8 mouse cellular contexts compared by ENCODE assay signal in genomic region chr10:125538316-125538715, GRCm38 (mm10).
DNase-seq lines count a peak whose midpoint lies in the region; ATAC-seq and TF ChIP-seq lines count a peak whose summit lies in the region.

No protein-coding gene starts in this region.

- H3K36me3 ChIP-seq in hindbrain, postnatal 0 days (ENCODE audit: insufficient read depth, low read length), result no peaks in the 10 kb centered on the region
- no peaks in the 10 kb centered on the region for H3K36me3 ChIP-seq in hindbrain, embryonic 12.5 days

- no peak for ATAC-seq in hindbrain, postnatal 0 days
- ATAC-seq in hindbrain, embryonic 12.5 days (ENCODE audit: low FRiP score), result no peak
- ATAC-seq in CD4-positive, CD25-positive, alpha-beta regulatory T cell, adult 4 months, result no peak

- H3K4me3 ChIP-seq in hindbrain, postnatal 0 days (ENCODE audit: low read length), result no peak overlapping the region
- H3K4me3 ChIP-seq in hindbrain, embryonic 12.5 days, result no peak overlapping the region

- H3K4me2 ChIP-seq in hindbrain, postnatal 0 days (ENCODE audit: low read depth, low read length), result no peak overlapping the region
- H3K4me2 ChIP-seq in hindbrain, embryonic 12.5 days (replicated peaks), result no peak overlapping the region

- H3K27me3 ChIP-seq in hindbrain, postnatal 0 days (ENCODE audit: insufficient read depth, low read length), result no peaks in the 10 kb centered on the region
- H3K27me3 ChIP-seq in hindbrain, embryonic 12.5 days, result no peaks in the 10 kb centered on the region

- H3K4me1 ChIP-seq in hindbrain, postnatal 0 days (ENCODE audit: insufficient read depth, low read length), result no peaks in the 10 kb centered on the region
- H3K4me1 ChIP-seq in hindbrain, embryonic 12.5 days, result no peaks in the 10 kb centered on the region

- 51% methylated on average over 1 of the region's 1 CpGs for WGBS in hindbrain, postnatal 0 days
- 38% methylated on average over 1 of the region's 1 CpGs for WGBS in hindbrain, embryonic 12.5 days

- no peaks in the 10 kb centered on the region for H3K9me3 ChIP-seq in hindbrain, postnatal 0 days (ENCODE audit: low read length)
- no peaks in the 10 kb centered on the region for H3K9me3 ChIP-seq in hindbrain, embryonic 12.5 days (replicated peaks)

- DNase-seq in hindbrain, postnatal 0 days (ENCODE audit: low spot score), result peak; percentile 71
- DNase-seq in urinary bladder, postnatal 25 days (ENCODE audit: low spot score), result peak; percentile 3
- no peak for DNase-seq in urinary bladder, adult 2 months (ENCODE audit: low spot score)
- peak; percentile 33 for DNase-seq in fibroblast of lung, adult 2 months (ENCODE audit: low read depth)
- DNase-seq in lung, postnatal 36 days, result peak; percentile 58
- DNase-seq in gastrocnemius, postnatal 10 days, result no peak

- peak; percentile 75 for TF ChIP-seq CTCF in hindbrain, postnatal 0 days (IDR thresholded peaks at IDR 0.05; ENCODE audit: low read depth)

- H3K9ac ChIP-seq in hindbrain, postnatal 0 days (replicated peaks; ENCODE audit: low read length), result no peak overlapping the region
- H3K9ac ChIP-seq in hindbrain, embryonic 12.5 days, result no peak overlapping the region

- no peak overlapping the region for H3K27ac ChIP-seq in hindbrain, postnatal 0 days
- no peak overlapping the region for H3K27ac ChIP-seq in hindbrain, embryonic 12.5 days

Comparison
In these comparisons a context has a peak if more than half of its experiments do, and no peak if none do; other contexts are left out.
1. DNase-seq: peak in hindbrain, postnatal 0 days (single experiment), urinary bladder, postnatal 25 days (single experiment), fibroblast of lung, adult 2 months (single experiment) and lung, postnatal 36 days (single experiment); none in urinary bladder, adult 2 months (single experiment) and gastrocnemius, postnatal 10 days (single experiment).